Mouse (Mus musculus) heart, adult 8-10 months (tissue): ENCODE measurements around the gene Celsr1. TPM values are rescaled to one million over a fixed set of nuclear protein-coding genes. Genes with fewer than 3 reads are reported as not detected.

Experiments used
- DNase-seq: peaks from one replicate; pipeline ENCODE4 v3.0.0; 2022; ENCODE audit warnings: low spot score
- total RNA-seq, 4 experiments: library from RNA; stranded (reverse); gene quantifications; 2 replicates each; pipeline ENCODE4 v1.2.4; 2022

The Celsr1 gene
- total RNA-seq, 4 experiments from 2014 or later: 3.2 to 7.3 (median 4.5) TPM

DNA sequence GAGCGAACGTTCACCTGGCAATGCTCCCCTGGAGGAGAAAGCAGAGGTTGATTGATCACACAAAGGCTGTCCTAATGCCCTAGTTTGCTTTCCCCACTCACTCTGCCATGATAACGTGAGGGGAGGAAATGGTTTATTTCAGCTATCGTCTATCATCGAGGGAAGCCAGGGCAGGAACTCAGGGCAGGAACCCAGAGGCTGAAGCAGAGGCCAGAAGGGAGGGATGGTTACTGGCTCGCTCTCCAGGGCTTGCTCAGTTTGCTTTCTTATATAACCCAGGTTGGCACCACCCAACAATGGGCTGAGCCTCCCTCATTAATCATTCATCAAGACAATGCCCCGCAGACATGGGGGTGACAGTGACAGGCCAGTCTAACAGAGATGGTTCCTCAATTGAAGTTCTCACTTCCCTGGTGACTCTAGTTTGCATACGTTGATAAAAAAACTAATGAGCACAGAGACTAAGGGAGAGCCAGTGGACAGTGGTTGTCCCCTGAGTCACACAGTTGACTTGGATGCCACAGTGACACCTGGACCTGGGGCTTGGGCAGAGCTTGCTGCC lies 70.2 kb downstream of the Celsr1 start:
- DNase-seq: no peak

DNA sequence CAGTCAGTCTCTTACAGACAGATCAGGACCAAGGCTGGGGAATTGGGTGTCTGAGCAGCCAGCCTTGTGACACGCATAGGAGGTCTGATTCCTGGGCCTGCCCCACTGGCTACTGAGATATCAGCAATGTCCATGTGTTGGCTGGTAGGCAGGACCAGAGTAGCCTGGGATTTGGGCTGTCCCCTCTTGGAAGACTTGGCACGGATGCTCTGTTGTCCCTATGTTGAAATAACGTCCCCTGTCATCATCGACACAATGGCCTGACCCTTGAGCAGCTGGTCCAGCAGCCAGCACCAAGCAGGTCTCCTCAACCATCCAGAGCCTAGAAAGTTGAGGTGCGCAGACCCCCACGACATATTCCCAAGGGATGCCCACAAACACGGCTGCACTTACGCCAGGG lies 70.9 kb downstream of the Celsr1 start:
- no peak for DNase-seq

DNA sequence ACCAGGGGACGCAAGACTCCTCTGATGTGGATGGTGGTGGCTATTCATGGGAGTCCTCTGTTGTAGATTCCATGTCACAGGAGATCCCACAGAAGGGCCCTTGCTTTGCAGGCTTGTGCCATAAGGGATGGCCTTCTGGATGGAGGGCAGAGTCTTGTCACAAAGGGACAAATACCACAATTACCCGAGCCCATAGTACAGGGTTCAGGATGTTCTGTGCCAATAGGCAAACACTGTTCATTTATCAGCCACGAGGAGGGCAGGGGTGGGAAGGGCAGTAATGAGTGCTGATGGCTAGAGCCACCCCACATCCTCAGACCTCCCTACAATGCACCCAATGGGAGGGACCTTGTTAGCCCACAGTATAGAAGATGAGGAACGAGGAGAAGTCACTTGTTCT lies 71.9 kb downstream of the Celsr1 start:
- no peak for DNase-seq

GRCm38 (mm10) chr15:85961131-85961530 lies 72.4 kb downstream of the Celsr1 start:
- DNase-seq: no peak

- no peak for DNase-seq
Measured at GRCm38 (mm10) chr15:85956202-85956601, 77.4 kb downstream of the Celsr1 start.

GRCm38 (mm10) chr15:85953458-85953857 lies 80.1 kb downstream of the Celsr1 start:
- DNase-seq: no peak

DNA sequence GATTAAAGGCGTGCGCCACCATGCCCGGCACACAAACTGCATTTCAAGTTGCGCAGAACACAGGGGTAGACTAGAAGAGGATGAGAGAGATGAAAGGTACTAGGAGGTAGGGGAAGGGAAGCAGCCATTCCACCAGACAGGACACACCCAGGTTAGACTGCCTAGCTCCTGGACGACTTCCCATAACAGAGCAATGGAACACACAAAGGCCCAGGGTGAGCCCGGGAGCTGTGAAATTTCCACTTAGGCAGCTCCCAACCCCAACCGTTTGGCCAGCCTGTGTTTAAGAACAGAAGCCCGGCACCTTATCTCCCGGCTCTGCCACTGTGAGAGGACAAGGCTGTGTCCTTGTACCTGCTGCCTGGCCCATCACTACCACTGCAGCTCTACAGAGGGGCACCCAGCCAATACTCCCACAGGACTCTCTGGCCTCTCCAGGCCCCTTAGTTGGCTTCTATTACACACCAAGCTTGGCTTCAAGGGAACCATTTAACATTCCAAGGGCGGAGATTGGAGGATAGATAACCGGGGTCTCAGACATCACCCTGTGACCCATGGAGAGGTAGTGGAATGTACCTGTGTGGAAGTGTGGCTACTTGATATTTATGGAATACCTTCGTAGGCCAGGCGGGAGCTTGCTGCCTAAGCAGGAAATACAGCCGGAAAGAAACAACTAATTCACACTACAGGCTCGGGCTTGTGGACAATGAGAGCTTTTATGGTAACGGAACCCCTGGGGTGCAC lies 84.0 kb downstream of the Celsr1 start:
- no peak for DNase-seq

DNA sequence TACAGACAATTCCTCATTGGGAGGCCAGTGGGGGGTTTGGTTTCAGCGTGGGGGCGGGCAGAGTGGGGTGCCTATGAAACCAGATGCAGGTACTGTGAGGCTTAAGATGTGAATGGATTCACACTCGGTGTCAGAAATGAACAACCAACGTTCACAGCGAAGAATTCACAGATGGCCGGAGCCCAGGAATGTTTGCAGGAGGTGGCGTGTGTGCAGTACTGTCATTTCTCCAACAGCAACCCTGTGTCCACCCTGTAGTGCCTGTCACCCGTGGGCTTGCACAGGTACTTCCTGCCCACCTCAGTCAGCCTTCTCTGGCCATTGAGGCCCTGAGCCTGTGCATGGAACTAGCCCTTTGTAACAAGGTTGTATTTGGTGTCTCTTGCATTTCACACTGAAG lies 85.6 kb downstream of the Celsr1 start:
- no peak for DNase-seq

DNA sequence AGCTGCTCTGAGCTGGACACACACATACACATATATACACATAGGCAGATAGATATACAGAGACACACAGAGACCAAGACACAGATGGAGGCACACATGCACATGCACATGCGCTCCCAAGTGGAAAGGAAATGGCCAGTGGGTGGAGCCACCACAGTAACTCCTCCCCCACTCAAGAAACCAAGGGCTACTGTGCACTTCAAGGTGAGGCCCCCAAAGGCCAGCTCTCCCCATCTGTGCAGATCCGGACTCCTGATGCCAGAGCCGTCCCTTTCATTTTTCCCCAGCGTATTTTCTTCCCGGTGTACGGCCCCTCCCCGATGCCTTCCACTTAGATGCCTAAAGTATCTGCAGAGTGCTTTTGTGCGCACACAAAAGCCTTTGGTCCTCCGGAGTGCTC lies 86.0 kb downstream of the Celsr1 start:
- no peak for DNase-seq

- peak; percentile 13 for DNase-seq
Measured at GRCm38 (mm10) chr15:85935627-85936049, 97.9 kb downstream of the Celsr1 start.

- DNase-seq: no peak
Measured at GRCm38 (mm10) chr15:85928161-85928560, 105.4 kb downstream of the Celsr1 start.

DNA sequence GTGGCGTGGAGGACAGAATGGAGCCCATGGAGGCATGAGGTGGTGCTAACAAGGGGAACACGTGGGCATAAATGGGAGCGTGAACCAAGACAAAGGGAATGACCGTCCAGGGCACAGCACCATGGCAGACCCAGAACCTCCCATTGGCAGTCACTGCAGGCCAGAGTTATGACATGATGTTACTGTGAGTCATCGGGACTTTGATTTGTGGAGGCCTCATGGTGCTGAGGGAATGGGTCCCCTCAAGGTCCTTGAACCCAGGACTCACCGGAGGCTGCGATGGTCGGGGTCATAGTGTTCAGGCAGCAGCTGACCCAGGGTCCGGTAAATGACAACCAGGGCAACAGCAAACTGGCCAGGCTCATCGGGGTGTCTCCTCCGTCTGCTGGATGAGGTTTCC lies 111.7 kb downstream of the Celsr1 start:
- no peak for DNase-seq

DNA sequence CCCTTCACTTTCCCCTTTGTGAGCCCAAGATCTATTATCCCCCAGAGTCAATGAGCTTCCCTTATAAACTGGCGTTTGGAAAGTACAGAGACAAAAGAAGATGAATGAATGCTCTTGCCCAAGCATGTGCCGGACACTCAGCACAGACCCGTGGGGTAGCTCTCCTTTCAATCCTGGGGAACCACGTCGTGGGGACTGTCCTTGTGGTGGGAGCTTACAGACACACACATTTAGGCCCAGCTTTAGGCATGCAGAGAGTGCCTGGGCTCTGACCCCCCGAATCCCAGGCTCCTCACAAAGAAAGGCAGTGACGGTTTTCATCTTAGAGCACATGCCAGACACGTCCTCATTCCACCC lies 113.7 kb downstream of the Celsr1 start:
- no peak for DNase-seq

GRCm38 (mm10) chr15:85919191-85919891 lies 114.2 kb downstream of the Celsr1 start:
- no peak for DNase-seq

GRCm38 (mm10) chr15:85913605-85914004 lies 120.0 kb downstream of the Celsr1 start:
- peak; percentile 17 for DNase-seq

DNA sequence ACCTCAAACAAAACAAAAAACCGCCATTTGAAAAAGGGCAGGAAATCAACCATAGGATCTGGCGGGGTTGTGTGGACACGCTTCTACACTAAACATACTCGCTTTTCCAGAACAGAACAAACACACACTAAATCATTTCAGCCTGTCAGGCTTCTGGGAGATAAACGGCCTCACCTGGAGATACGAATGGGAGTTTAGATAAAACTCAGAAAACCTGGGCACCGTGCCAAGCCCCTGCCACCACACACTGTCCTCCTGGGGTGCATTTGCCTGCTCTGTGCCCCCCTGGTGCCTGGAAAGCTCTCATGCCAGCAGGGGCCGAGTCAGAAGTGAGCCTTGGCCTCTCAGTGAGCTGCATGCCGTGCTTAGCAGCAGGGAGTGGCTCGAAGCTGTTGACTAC lies 123.6 kb downstream of the Celsr1 start:
- DNase-seq: no peak

DNA sequence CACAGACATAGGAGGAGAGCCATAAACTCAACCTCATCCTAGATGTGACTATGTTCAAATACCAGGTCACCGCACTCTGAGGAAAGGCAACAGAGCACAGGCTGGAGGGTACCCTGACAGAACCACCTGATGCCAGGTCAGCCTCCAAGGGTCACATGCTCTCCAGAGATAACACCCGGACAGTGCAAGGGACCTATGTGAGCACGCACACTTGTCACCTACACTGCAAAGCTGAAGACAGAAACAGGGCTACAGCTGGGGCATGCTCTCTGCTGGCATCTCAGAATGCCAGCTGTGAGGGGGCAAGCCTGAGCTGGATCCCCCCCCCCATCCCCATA lies 124.1 kb downstream of the Celsr1 start:
- no peak for DNase-seq

- no peak for DNase-seq
Measured at GRCm38 (mm10) chr15:85908660-85909491, 124.7 kb downstream of the Celsr1 start.

GRCm38 (mm10) chr15:85903826-85904225 lies 129.8 kb downstream of the Celsr1 start:
- DNase-seq: no peak

DNA sequence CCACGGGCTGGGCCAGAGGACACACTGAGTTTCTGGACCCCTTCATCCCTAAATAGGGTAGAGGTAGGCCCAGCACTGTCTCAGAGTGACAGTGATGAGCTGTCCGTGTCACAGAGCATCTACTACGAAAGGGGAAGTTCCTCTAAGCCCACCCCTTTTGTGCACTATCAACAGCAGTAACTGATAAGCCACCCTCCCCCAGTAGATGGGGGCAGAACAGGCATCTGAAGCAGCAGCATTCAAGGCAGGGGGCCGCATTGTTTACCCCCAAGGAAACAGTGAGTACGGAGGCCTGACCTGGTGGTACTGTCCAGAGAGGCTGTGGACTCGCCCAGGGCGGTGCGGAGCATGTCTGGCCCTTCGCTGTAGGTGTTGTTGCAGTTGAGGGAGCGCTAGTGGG lies 131.1 kb downstream of the Celsr1 start:
- DNase-seq: no peak

DNA sequence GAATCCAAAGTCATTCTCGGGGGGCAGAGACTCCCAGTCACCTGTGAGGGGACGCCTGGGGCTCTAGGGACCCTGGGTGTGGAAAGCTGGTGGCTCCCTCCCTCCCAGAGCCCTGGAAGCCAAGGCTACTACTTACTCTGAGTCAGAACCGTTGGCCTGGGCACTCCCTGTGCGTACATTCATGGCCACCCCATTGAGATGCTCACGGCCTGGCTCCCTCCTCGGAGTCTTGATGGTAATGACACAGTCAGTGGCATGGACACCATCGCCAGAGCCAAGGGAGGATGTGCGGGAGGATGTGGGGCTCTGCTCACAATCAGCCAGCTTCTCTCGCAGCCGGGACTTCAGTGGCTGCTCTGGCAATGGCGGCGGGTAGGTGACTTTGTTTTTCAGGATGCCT lies 132.8 kb downstream of the Celsr1 start:
- DNase-seq: no peak

DNA sequence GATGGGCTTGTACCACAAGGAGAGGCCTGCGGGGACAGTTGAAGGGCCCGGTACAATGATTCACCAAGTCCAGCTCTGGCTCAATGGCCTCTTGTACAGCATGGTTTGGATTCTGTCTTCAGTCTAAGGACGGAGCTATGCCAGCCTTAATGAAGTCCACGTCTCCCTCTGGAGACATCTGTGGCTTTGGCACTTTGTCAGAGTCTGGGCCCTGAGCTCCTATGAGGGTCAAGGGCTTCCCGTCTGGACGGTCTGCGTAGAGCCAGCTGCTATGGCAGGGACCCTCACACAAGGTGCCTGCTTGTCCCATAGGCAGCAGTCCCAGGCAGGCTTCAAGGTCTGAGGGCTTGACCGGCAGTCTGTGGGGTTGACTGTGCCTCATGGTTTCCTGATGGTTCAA lies 133.3 kb downstream of the Celsr1 start:
- no peak for DNase-seq
